Mouse (Mus musculus) heart, adult 2 months (tissue): ENCODE measurements around the gene Tfrc. TPM values are rescaled to one million over a fixed set of nuclear protein-coding genes. Genes with fewer than 3 reads are reported as not detected.

ENCODE experiments used
- DNase-seq, 2 experiments: peaks; one replicate each; pipeline ENCODE4 v3.0.0; 2021
- H3K27ac ChIP-seq: fragments of 200-600 bp; 2 replicates; pipeline ENCODE4 v1.8.1; 2022
- H3K27me3 ChIP-seq: fragments of 200-500 bp; 2 replicates; pipeline ENCODE4 v1.6.1; 2012; ENCODE audit warnings: mild to moderate bottlenecking, low read length, inconsistent platforms, mixed read lengths; ENCODE audit not compliant: control insufficient read depth, insufficient read depth
- H3K36me3 ChIP-seq: fragments of 200-500 bp; 2 replicates; pipeline ENCODE4 v1.6.1; 2012; ENCODE audit warnings: low read length, inconsistent platforms; ENCODE audit not compliant: control insufficient read depth, insufficient read depth
- H3K4me1 ChIP-seq: fragments of 200-500 bp; 2 replicates; pipeline ENCODE4 v1.6.1; 2011; ENCODE audit warnings: low read length; ENCODE audit not compliant: control insufficient read depth, insufficient read depth
- H3K4me3 ChIP-seq: fragments of 200-600 bp; 2 replicates; pipeline ENCODE4 v1.8.1; 2022
- H3K79me2 ChIP-seq: fragments of 200-500 bp; replicated peaks from 2 replicates; pipeline ENCODE4 v1.6.1; 2012; ENCODE audit warnings: mild to moderate bottlenecking, inconsistent platforms, low read length, moderate library complexity, mixed read lengths; ENCODE audit not compliant: control insufficient read depth, insufficient read depth
- H3K9ac ChIP-seq: fragments of 200-500 bp; 2 replicates; pipeline ENCODE4 v1.6.1; 2012; ENCODE audit warnings: low read depth, mild to moderate bottlenecking, control low read depth, inconsistent platforms, low read length, mixed read lengths
- CTCF ChIP-seq: fragments of 200-600 bp; IDR thresholded peaks from 2 replicates; pipeline ENCODE4 v1.8.1; 2022; ENCODE audit warnings: antibody characterized with exemption, mild to moderate bottlenecking, moderate library complexity
- EP300 ChIP-seq: fragments of 200-500 bp; IDR thresholded peaks from 2 replicates; pipeline ENCODE4 v1.6.1; 2011; ENCODE audit warnings: low read depth, low read length, control low read depth; ENCODE audit not compliant: insufficient read depth
- POLR2A ChIP-seq: fragments of 200-500 bp; IDR thresholded peaks from 2 replicates; pipeline ENCODE4 v1.6.1; 2011; ENCODE audit warnings: mild to moderate bottlenecking, low read depth, low read length, control low read depth; ENCODE audit not compliant: insufficient read depth
- WGBS: fragments of 180-500 bp; shearing (Covaris S2); methylation state at CpG from one replicate; pipeline ENCODE4 v1.1.7; 2018; 5-methylcytosine and 5-hydroxymethylcytosine counted together
- intact Hi-C: fragments of 180-260 bp; cut with DNase I; formaldehyde crosslinking; loops from one replicate; pipeline ENCODE4 v1.15.1; 2025
- polyA plus RNA-seq: library from polyadenylated mRNA; depleted of rRNA; stranded (reverse); fragments of >200 nt; gene quantifications from 2 replicates; pipeline ENCODE4 v1.2.3, GENCODE M21; 2012
- total RNA-seq, 2 experiments: library from RNA; stranded (reverse); gene quantifications; 2 replicates each; pipeline ENCODE4 v1.2.3; 2021

Tfrc gene
- total and polyA plus RNA-seq, 3 experiments, result 27.8 to 85.7 (median 51.3) TPM

DNA sequence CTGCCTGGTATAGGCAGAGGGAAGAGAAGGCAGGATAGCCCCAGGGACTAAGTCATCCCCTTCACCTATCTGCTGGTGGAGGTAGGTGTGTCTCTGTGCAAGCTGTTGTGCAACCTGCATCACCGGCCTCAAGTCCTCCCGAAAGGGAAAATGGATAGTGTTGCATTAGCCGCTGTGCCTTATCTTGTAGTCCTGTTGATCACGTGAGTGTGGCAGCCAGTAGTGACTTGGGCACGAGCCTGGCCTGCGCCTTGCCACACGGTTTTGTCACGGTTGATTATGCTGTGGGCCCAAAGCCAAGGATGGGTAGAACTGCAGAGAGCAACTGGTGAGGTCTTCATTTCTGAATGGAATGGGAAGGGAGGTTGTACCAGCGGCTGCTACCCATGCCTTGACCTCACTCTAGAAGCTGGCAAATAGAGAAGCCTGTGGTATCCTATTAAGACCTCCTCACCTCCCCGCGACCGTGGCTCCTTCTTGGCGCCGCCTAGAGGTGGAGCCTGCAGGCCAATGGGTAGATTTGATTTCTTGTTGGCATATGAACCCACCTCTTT is 36.7 kb downstream of the Tfrc start:
- intact Hi-C loops, result loop anchor here (2.0 kb wide), 1 partner anchor 13 kb away; no protein-coding TSS in a partner anchor
- Histone ChIP-seq H3K9ac (no peak overlapping the region), H3K27ac (no peak overlapping the region), H3K4me1 (peaks cover 10% of the 10 kb centered on the region), H3K27me3 (no peaks in the 10 kb centered on the region), H3K4me3 (peak overlapping the region; percentile 26), H3K79me2 (no peaks in the 10 kb centered on the region), H3K36me3 (no peaks in the 10 kb centered on the region)
- TF ChIP-seq EP300, result no peak
- no peak for TF ChIP-seq POLR2A
- peak; percentile 59 for TF ChIP-seq CTCF
- peak; percentile 51 to 68 for DNase-seq
- WGBS, result 15% methylated on average over 14 of the region's 14 CpGs

DNA sequence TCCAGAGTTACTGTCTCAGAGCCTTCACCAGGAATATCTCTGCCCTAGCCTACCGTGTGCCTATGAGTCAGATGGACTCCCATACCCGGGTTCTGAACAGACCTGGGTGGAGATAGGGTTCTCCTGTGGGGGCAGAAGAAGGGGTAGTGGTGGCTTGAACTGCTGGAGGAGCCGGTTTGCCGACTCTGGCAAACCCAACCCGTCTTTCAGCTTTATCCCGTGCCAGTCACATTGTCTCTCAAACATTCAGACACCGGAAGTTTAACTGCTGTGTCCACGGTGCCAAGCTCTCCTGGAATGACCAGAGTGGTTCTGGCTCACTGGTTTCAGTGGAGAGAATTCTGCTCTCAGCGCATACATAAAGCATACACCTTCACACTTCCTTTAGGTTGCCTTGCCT is 37.3 kb downstream of the Tfrc start:
- Histone ChIP-seq H3K9ac (no peak overlapping the region), H3K4me1 (peaks cover 13% of the 10 kb centered on the region), H3K79me2 (no peaks in the 10 kb centered on the region), H3K27ac (no peak overlapping the region), H3K4me3 (no peak overlapping the region; the same call in 1 of the 2 replicates), H3K27me3 (no peaks in the 10 kb centered on the region), H3K36me3 (no peaks in the 10 kb centered on the region)
- WGBS, result 62% methylated on average over 9 of the region's 9 CpGs
- intact Hi-C loops, result no loop called here
- no peak for DNase-seq
- TF ChIP-seq EP300 (no peak), POLR2A (no peak), CTCF (no peak)

- Histone ChIP-seq H3K4me3 (no peak overlapping the region), H3K9ac (no peak overlapping the region), H3K4me1 (peaks cover 17% of the 10 kb centered on the region), H3K27ac (no peak overlapping the region), H3K27me3 (no peaks in the 10 kb centered on the region), H3K36me3 (no peaks in the 10 kb centered on the region; the same call in 1 of the 2 replicates), H3K79me2 (no peaks in the 10 kb centered on the region)
- TF ChIP-seq CTCF (no peak), POLR2A (no peak), EP300 (no peak)
- no peak for DNase-seq
- intact Hi-C loops, result no loop called here
Measured at GRCm38 (mm10) chr16:32647712-32648111, 39.0 kb downstream of the Tfrc start.

GRCm38 (mm10) chr16:32650461-32650860 is 41.7 kb downstream of the Tfrc start:
- intact Hi-C loops, result no loop called here
- Histone ChIP-seq H3K27ac (peak overlapping the region; percentile 37; the same call in 1 of the 2 replicates), H3K4me1 (peaks cover 8% of the 10 kb centered on the region), H3K27me3 (no peaks in the 10 kb centered on the region), H3K4me3 (no peak overlapping the region), H3K9ac (no peak overlapping the region), H3K79me2 (0 out of 2 replicates have a peak, but pooled peaks cover 5% of the 10 kb centered on the region), H3K36me3 (no peaks in the 10 kb centered on the region; the same call in 1 of the 2 replicates)
- no peak for DNase-seq
- TF ChIP-seq POLR2A, result no peak
- TF ChIP-seq CTCF, result no peak
- TF ChIP-seq EP300, result no peak

DNA sequence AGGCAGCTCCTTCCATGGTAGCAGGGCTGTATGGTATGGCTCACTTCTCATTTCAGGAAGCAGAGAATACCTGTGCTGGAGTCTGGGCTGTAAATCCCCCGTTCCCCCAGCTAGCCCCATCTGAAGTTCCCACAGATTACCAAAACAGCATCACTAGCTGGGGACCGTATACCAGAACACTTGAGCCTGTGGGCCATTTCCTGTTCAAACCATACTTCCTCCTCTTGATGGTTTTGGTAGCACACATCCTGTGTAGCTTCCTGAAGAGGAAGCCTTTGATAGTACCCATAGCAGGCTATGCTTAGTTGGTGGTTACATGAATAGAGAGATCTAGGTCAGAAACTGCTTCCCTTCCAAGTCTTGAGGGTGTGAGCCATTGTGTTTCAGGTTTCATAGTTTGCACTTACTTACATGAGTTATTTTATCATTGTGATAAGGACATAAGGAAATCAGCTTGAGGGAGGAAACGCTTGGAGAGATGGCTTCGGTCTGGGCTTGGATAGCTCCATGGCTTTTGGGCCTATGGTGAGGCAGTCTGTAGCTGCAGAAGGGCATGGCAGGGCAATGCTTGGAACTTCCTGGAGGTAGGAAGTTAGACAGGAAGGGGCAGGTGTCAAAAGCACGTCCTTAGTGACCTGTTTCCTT is 42.4 kb downstream of the Tfrc start:
- no peaks in the 10 kb centered on the region for H3K27me3 ChIP-seq
- H3K79me2 ChIP-seq, result 0 out of 2 replicates have a peak, but pooled peaks cover 5% of the 10 kb centered on the region
- intact Hi-C loops, result no loop called here
- 37% methylated on average over 5 of the region's 5 CpGs for WGBS
- no peak overlapping the region for H3K9ac ChIP-seq
- H3K36me3 ChIP-seq, result no peaks in the 10 kb centered on the region; the same call in 1 of the 2 replicates
- peak in 1 of 2 experiments; percentile 36 for DNase-seq
- H3K4me1 ChIP-seq, result peaks cover 8% of the 10 kb centered on the region
- no peak overlapping the region for H3K4me3 ChIP-seq
- H3K27ac ChIP-seq, result peak overlapping the region; percentile 37
- no peak for TF ChIP-seq CTCF
- no peak for TF ChIP-seq POLR2A
- no peak for TF ChIP-seq EP300
